Mouse (Mus musculus) ovary, postnatal 14 days (tissue): ENCODE data around the gene Hoxc8.

Experiments
- DNase-seq: peaks from one replicate; pipeline ENCODE4 v3.0.0; 2022; ENCODE audit warnings: low spot score

Hoxc8 gene

GRCm38 (mm10) chr15:102990461-102991397, at the start of gene Hoxc8:
Gene Hoxc8 (plus strand): TSS chr15:102990607.
- no peak for DNase-seq

- DNase-seq: no peak
Measured at GRCm38 (mm10) chr15:102942739-102943467, 47.5 kb upstream of the Hoxc8 start.

GRCm38 (mm10) chr15:102943468-102943813, 47.0 kb upstream of the Hoxc8 start:
- no peak for DNase-seq

GRCm38 (mm10) chr15:102945185-102946077, 45.0 kb upstream of the Hoxc8 start:
- DNase-seq: no peak

GRCm38 (mm10) chr15:102947276-102947675, 43.1 kb upstream of the Hoxc8 start:
- no peak for DNase-seq

GRCm38 (mm10) chr15:102948842-102949241, 41.6 kb upstream of the Hoxc8 start:
- no peak for DNase-seq

GRCm38 (mm10) chr15:102949696-102950095, 40.7 kb upstream of the Hoxc8 start:
- no peak for DNase-seq

- DNase-seq: no peak
Measured at GRCm38 (mm10) chr15:102950877-102951276, 39.5 kb upstream of the Hoxc8 start.

GRCm38 (mm10) chr15:102953561-102953960, 36.8 kb upstream of the Hoxc8 start:
- no peak for DNase-seq

GRCm38 (mm10) chr15:102954192-102955006, 36.0 kb upstream of the Hoxc8 start, which contains the start of gene Hoxc11:
Gene Hoxc11 (plus strand): TSS chr15:102954427.
- no peak for DNase-seq

GRCm38 (mm10) chr15:102955007-102955382, 35.4 kb upstream of the Hoxc8 start:
- DNase-seq: no peak

- no peak for DNase-seq
Measured at GRCm38 (mm10) chr15:102955833-102956640, 34.4 kb upstream of the Hoxc8 start.

GRCm38 (mm10) chr15:102956906-102957305, 33.5 kb upstream of the Hoxc8 start:
- DNase-seq: no peak

GRCm38 (mm10) chr15:102959663-102960191, 30.7 kb upstream of the Hoxc8 start:
- no peak for DNase-seq

GRCm38 (mm10) chr15:102961728-102962127, 28.7 kb upstream of the Hoxc8 start:
- no peak for DNase-seq

- no peak for DNase-seq
Measured at GRCm38 (mm10) chr15:102962492-102962891, 27.9 kb upstream of the Hoxc8 start.

- no peak for DNase-seq
Measured at GRCm38 (mm10) chr15:102963259-102963658, 27.1 kb upstream of the Hoxc8 start.

- DNase-seq: no peak
Measured at GRCm38 (mm10) chr15:102963671-102964640, 26.5 kb upstream of the Hoxc8 start.
